Mouse (Mus musculus): ENCODE data around the gene Cry1.
A peak's percentile ranks its signal among the peaks of the same experiment; 100 is the strongest.

Gene Cry1

GRCm38 (mm10) chr10:85159989-85160619 is 24.8 kb downstream of the Cry1 start:
- DNase-seq, result no peak

DNA sequence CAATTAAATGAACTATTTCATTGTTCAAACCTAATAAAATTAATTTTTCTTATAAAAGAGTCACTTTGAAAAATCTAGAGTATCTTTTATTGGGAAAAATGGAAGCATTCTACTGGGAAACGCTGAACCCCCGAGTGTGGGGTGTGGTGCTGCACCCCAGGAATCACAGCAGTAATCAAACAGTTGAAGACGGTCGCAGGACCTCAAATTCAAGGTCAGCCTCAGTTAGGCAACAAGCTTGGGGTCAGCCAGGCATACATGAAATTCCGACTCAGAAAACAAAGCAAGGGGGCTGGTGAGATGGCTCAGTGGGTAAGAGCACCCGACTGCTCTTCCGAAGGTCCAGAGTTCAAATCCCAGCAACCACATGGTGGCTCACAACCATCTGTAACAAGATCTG is 27.4 kb downstream of the Cry1 start:
- no peak for DNase-seq

DNA sequence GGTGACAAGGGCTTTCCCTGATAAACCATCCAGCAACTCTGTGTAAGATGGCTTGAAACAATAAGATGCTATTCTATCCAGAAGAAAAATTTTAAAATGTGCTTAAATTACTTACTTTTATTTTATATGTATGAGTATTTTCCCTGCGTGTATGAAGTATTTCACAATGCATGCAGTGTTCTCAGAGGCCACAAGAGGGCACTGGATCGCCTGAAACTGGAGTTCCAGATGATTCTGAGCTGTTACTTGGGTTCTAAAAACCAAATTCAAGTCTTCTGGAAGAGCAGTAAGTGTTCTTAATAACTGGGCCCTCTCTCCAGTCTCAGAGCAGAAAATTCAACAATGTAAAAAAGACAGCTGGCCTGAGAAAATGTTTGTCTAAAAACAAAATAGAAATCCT is 30.7 kb downstream of the Cry1 start:
- peak; percentile 74 to 86 for DNase-seq

DNA sequence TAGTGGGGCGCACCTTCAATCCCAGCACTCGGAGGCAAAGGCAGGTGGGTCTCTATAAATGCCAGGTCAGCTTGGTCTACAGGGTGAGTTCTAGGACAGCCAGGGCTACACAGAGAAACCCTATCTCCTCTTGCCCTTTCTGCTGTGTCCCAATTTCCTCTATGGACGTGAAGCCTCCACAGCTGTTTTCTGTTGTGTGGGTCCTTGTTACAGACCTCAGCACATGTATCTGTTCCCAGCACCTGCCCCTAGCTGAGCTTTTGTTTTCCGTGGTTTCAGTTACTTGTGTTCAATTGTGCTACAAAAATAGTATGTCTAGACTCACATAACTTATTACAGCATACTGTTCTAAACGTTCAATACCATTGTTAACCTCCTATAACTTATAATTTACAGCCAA is 35.6 kb downstream of the Cry1 start:
- no peak for DNase-seq

DNA sequence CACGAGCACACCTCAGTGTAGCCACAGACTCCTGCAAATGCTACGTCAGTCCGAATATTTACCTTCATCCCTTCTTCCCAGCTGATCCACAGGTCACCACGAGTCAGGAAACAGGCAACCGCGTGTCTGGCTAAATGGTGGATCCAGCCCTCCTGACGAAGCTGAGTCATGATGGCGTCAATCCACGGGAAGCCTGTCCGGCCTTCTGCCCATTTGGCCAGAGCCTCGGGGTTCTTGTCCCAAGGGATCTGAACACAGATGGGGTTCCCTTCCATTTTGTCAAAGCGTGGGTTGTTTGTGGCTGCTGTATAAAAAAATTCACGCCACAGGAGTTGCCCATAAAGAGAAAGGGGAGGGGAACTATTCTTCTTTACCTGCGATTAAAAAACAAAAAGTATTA is 38.6 kb downstream of the Cry1 start:
- peak; percentile 26 to 52 for DNase-seq

DNA sequence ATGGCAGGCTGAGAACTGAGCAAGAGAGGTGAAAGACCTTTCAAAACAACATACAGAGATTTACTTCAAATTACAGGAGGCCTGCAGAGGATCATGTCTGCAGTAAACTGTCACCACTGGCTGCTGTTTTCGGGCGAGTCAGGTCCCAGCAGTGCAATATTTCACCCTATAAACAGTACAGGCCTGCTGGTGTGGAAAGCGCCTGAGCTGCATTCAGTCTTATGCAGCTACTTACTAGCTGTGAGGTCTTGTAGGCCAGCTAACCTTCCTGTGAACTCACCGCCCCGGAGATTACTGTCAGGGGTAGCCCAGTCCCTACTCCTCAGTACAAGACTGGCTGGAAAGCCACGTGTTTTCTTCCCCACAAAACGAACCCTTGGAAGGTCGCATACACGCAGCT is 43.4 kb downstream of the Cry1 start:
- DNase-seq, result no peak

- no peak for DNase-seq
Observed at GRCm38 (mm10) chr10:85136573-85136972, 48.3 kb downstream of the Cry1 start.

- no peak for DNase-seq
Observed at GRCm38 (mm10) chr10:85128453-85128852, 56.4 kb downstream of the Cry1 start.

- DNase-seq, result peak; percentile 95 to 96
Observed at GRCm38 (mm10) chr10:85127395-85128287, 57.2 kb downstream of the Cry1 start, which contains the start of gene Mterf2. TSS of gene Mterf2 (minus strand) at chr10:85128027.

GRCm38 (mm10) chr10:85125184-85125583 is 59.7 kb downstream of the Cry1 start:
- no peak for DNase-seq

DNA sequence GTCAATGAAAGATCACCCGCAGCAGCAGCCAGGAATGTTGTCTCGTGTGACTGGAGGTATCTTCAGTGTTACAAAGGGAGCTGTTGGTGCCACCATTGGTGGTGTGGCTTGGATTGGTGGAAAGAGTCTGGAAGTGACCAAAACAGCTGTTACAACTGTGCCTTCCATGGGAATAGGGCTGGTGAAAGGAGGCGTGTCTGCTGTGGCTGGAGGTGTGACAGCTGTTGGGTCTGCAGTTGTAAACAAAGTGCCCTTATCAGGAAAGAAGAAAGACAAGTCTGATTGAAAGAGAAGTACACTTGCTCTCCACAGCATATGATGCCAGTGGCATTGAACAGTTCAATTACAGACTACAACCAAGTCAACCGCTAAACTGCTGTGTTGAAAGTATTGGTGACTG is 70.5 kb downstream of the Cry1 start:
- no peak for DNase-seq

GRCm38 (mm10) chr10:85103085-85103885 is 81.6 kb downstream of the Cry1 start:
- DNase-seq, result peak; percentile 44 to 46

GRCm38 (mm10) chr10:85102247-85103084 is 82.4 kb downstream of the Cry1 start, which contains the start of the genes Fhl4 and Tmem263:
TSS of gene Fhl4 (minus strand) at chr10:85102495.
TSS of gene Tmem263 (plus strand) at chr10:85102627.
- DNase-seq, result peak; percentile 85 to 92

- peak in 1 of 2 experiments; percentile 53 for DNase-seq
Observed at GRCm38 (mm10) chr10:85101841-85102240, 83.0 kb downstream of the Cry1 start.
